Mouse (Mus musculus) right cerebral cortex, postnatal 25 days (tissue): ENCODE measurements around the gene Carmil2.

Experiments
- DNase-seq: peaks from one replicate; pipeline ENCODE4 v3.0.0; 2022

Carmil2 gene

GRCm38 (mm10) chr8:105685796-105686308, at the start of gene Carmil2:
TSS of gene Carmil2 (plus strand) at chr8:105686274.
- no peak for DNase-seq

GRCm38 (mm10) chr8:105636963-105637510, 49.0 kb upstream of the Carmil2 start, which contains the start of gene Agrp:
TSS of gene Agrp (minus strand) at chr8:105637393.
- DNase-seq = peak; percentile 72

GRCm38 (mm10) chr8:105637601-105638041, 48.5 kb upstream of the Carmil2 start:
- DNase-seq = no peak

- DNase-seq = no peak
Measured at GRCm38 (mm10) chr8:105638510-105638909, 47.6 kb upstream of the Carmil2 start.

- DNase-seq = no peak
Measured at GRCm38 (mm10) chr8:105639835-105640234, 46.2 kb upstream of the Carmil2 start.

GRCm38 (mm10) chr8:105640511-105640910, 45.6 kb upstream of the Carmil2 start:
- no peak for DNase-seq

- no peak for DNase-seq
Measured at GRCm38 (mm10) chr8:105645205-105645604, 40.9 kb upstream of the Carmil2 start.

GRCm38 (mm10) chr8:105648929-105649328, 37.1 kb upstream of the Carmil2 start:
- DNase-seq = no peak

GRCm38 (mm10) chr8:105657641-105658040, 28.4 kb upstream of the Carmil2 start:
- no peak for DNase-seq

- DNase-seq = no peak
Measured at GRCm38 (mm10) chr8:105661167-105661566, 24.9 kb upstream of the Carmil2 start.

- DNase-seq = no peak
Measured at GRCm38 (mm10) chr8:105677891-105678290, 8.2 kb upstream of the Carmil2 start.

- no peak for DNase-seq
Measured at GRCm38 (mm10) chr8:105685325-105685724, 749 bp upstream of the Carmil2 start.

GRCm38 (mm10) chr8:105686551-105686950, 477 bp downstream of the Carmil2 start:
- no peak for DNase-seq

GRCm38 (mm10) chr8:105687512-105687911, 1.4 kb downstream of the Carmil2 start:
- DNase-seq = no peak

- no peak for DNase-seq
Measured at GRCm38 (mm10) chr8:105688242-105688752, 2.2 kb downstream of the Carmil2 start.

GRCm38 (mm10) chr8:105689256-105689982, 3.3 kb downstream of the Carmil2 start:
- no peak for DNase-seq

GRCm38 (mm10) chr8:105689983-105690360, 3.9 kb downstream of the Carmil2 start:
- no peak for DNase-seq

GRCm38 (mm10) chr8:105690978-105691377, 4.9 kb downstream of the Carmil2 start:
- no peak for DNase-seq

GRCm38 (mm10) chr8:105692449-105693182, 6.5 kb downstream of the Carmil2 start:
- DNase-seq = no peak

GRCm38 (mm10) chr8:105693648-105694047, 7.6 kb downstream of the Carmil2 start:
- peak; percentile 85 for DNase-seq

- DNase-seq = peak; percentile 55
Measured at GRCm38 (mm10) chr8:105694051-105694799, 8.2 kb downstream of the Carmil2 start.

- DNase-seq = no peak
Measured at GRCm38 (mm10) chr8:105695080-105695780, 9.2 kb downstream of the Carmil2 start.
